Mouse (Mus musculus) limb, embryonic 12.5 days (tissue): ENCODE measurements around the gene Usp3. TPM values are rescaled to one million over a fixed set of nuclear protein-coding genes. Genes with fewer than 3 reads are reported as not detected.

Experiments used
- ATAC-seq: fragments of 200-750 bp; cut with Nextera tagmentation; 2 replicates; pipeline ENCODE4 v1.8.0; 2017; ENCODE audit warnings: low read depth, moderate TSS enrichment; ENCODE audit not compliant: insufficient number of reproducible peaks, insufficient read depth, low FRiP score, low TSS enrichment
- H3K27ac ChIP-seq: fragments of 300-500 bp; sonication (generic); 2 replicates; pipeline ENCODE4 v1.5.1; 2016; ENCODE audit warnings: mild to moderate bottlenecking, moderate library complexity
- H3K27me3 ChIP-seq: fragments of 300-500 bp; sonication (generic); 2 replicates; pipeline ENCODE4 v1.6.1; 2016; ENCODE audit warnings: mild to moderate bottlenecking, moderate library complexity
- H3K36me3 ChIP-seq: fragments of 300-500 bp; sonication (generic); 2 replicates; pipeline ENCODE4 v1.6.1; 2016; ENCODE audit warnings: mild to moderate bottlenecking, moderate library complexity
- H3K4me1 ChIP-seq: fragments of 300-500 bp; sonication (generic); replicated peaks from 2 replicates; pipeline ENCODE4 v1.6.1; 2016
- H3K4me2 ChIP-seq: fragments of 300-500 bp; sonication (generic); 2 replicates; pipeline ENCODE4 v1.6.1; 2016; ENCODE audit warnings: mild to moderate bottlenecking, moderate library complexity
- H3K4me3 ChIP-seq: fragments of 300-500 bp; sonication (generic); replicated peaks from 2 replicates; pipeline ENCODE4 v1.5.1; 2016; ENCODE audit warnings: mild to moderate bottlenecking
- H3K9ac ChIP-seq: fragments of 300-500 bp; sonication (generic); replicated peaks from 2 replicates; pipeline ENCODE4 v1.6.1; 2016; ENCODE audit warnings: mild to moderate bottlenecking, moderate library complexity
- H3K9me3 ChIP-seq: fragments of 300-500 bp; sonication (generic); 2 replicates; pipeline ENCODE4 v1.6.1; 2016; ENCODE audit warnings: mild to moderate bottlenecking, moderate library complexity
- WGBS: fragments of 180-500 bp; shearing (Covaris S2); methylation state at CpG from one replicate; pipeline ENCODE4 v1.1.7; 2016; 5-methylcytosine and 5-hydroxymethylcytosine counted together
- polyA plus RNA-seq: library from polyadenylated mRNA; unstranded; fragments of >200 nt; fragmentation: Nextera tagmentation; extraction: Ambion mirVana; gene quantifications from 2 replicates; pipeline ENCODE4 v1.2.1, GENCODE M21; 2016

Usp3 gene
- polyA plus RNA-seq, 1 experiment from 2014 or later: 88.4 TPM

- no peak overlapping the region for H3K4me3 ChIP-seq
- ATAC-seq: no peak
- WGBS: 78% methylated on average over 1 of the region's 1 CpGs
- no peaks in the 10 kb centered on the region for H3K9me3 ChIP-seq
- no peaks in the 10 kb centered on the region for H3K36me3 ChIP-seq
- H3K9ac ChIP-seq: no peak overlapping the region
- 0 out of 2 replicates have a peak, but pooled peaks cover 4% of the 10 kb centered on the region for H3K27me3 ChIP-seq
- H3K4me1 ChIP-seq: peaks cover 20% of the 10 kb centered on the region
- H3K27ac ChIP-seq: no peak overlapping the region
- H3K4me2 ChIP-seq: no peak overlapping the region
Measured at GRCm38 (mm10) chr9:66603907-66604306, 11.0 kb upstream of the Usp3 start.

DNA sequence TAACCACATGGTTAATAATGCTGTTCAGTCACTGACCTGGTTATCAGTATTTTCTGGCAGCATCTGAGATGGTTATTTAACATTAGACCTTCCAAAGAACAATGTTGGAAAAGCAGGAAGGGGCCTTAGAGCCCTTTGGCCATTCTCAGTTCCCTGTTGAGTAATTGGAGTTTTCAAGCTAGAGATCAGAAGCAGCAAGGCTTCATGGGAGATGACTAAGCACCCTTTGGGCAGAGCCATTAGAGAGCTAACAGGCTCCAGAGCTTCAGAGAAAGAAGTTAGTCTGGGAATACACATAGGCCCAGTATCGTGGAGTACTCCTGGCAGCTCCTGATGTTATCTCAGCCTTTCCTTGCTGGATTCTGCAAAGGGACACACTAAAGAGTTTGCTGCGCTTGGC lies 8.1 kb upstream of the Usp3 start:
- no peaks in the 10 kb centered on the region for H3K36me3 ChIP-seq
- H3K27ac ChIP-seq: no peak overlapping the region
- no peak overlapping the region for H3K4me3 ChIP-seq
- 60% methylated on average over 2 of the region's 2 CpGs for WGBS
- peaks cover 24% of the 10 kb centered on the region for H3K4me1 ChIP-seq
- H3K4me2 ChIP-seq: no peak overlapping the region
- 0 out of 2 replicates have a peak, but pooled peaks cover 5% of the 10 kb centered on the region for H3K27me3 ChIP-seq
- no peak for ATAC-seq
- H3K9me3 ChIP-seq: no peaks in the 10 kb centered on the region
- H3K9ac ChIP-seq: no peak overlapping the region

DNA sequence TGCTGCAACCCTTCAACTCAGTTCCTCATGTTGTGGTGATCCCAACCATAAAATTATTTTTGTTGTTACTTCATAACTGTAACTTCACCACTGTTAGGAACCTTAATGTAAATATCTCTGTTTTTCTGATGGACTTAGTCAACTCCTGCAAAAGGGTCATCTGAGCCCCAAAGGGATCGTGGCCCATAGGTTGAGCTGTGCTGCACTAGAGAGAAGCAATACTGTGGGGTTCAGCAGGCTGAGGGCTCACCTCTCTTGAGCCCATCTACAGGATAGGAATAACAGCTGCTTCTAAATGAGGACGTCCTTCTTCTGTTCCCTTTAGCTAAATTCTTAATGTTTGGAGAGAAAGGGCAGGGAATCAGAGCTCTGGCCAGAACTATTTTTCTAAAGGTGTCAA lies 7.6 kb upstream of the Usp3 start:
- no peak for ATAC-seq
- Histone ChIP-seq H3K36me3 (no peaks in the 10 kb centered on the region), H3K9me3 (no peaks in the 10 kb centered on the region), H3K4me2 (no peak overlapping the region), H3K4me3 (no peak overlapping the region), H3K4me1 (peaks cover 26% of the 10 kb centered on the region), H3K27ac (no peak overlapping the region), H3K9ac (no peak overlapping the region), H3K27me3 (0 out of 2 replicates have a peak, but pooled peaks cover 4% of the 10 kb centered on the region)
- 75% methylated on average over 2 of the region's 2 CpGs for WGBS

DNA sequence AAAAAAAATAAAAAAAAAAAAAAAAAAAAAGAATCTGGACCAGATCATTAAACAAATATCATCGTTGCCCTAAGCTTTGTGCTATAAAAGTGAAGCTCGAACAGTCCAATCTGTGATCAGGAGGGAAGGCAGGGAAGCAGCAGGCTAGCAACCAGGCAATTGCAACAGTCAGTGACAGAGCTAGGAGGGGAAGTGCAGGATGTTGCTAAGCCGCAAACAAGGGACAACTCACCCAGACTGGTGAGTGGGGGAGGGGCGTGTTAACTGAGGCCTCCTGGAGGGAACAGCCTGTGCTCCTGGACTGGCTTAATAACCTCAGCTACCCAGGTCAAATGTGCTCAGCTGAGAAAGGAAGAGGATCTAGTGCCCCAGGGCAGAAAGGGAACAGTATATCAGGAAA lies 6.6 kb upstream of the Usp3 start:
- Histone ChIP-seq H3K4me3 (no peak overlapping the region), H3K4me2 (no peak overlapping the region), H3K9me3 (no peaks in the 10 kb centered on the region), H3K4me1 (peaks cover 35% of the 10 kb centered on the region), H3K36me3 (no peaks in the 10 kb centered on the region), H3K9ac (no peak overlapping the region), H3K27me3 (0 out of 2 replicates have a peak, but pooled peaks cover 4% of the 10 kb centered on the region), H3K27ac (no peak overlapping the region)
- 4% methylated on average over 4 of the region's 4 CpGs for WGBS
- no peak for ATAC-seq

- ATAC-seq: no peak
- peaks cover 43% of the 10 kb centered on the region for H3K4me1 ChIP-seq
- no peak overlapping the region for H3K4me2 ChIP-seq
- WGBS: 58% methylated on average over 5 of the region's 5 CpGs
- H3K27ac ChIP-seq: no peak overlapping the region
- 0 out of 2 replicates have a peak, but pooled peaks cover 4% of the 10 kb centered on the region for H3K27me3 ChIP-seq
- H3K4me3 ChIP-seq: no peak overlapping the region
- H3K9ac ChIP-seq: no peak overlapping the region
- H3K36me3 ChIP-seq: no peaks in the 10 kb centered on the region
- H3K9me3 ChIP-seq: no peaks in the 10 kb centered on the region
Measured at GRCm38 (mm10) chr9:66598636-66599035, 5.7 kb upstream of the Usp3 start.

- H3K4me2 ChIP-seq: peak overlapping the region; percentile 23; the same call in 1 of the 2 replicates
- H3K4me3 ChIP-seq: no peak overlapping the region
- H3K36me3 ChIP-seq: no peaks in the 10 kb centered on the region
- ATAC-seq: no peak
- H3K9ac ChIP-seq: no peak overlapping the region
- H3K4me1 ChIP-seq: peaks cover 46% of the 10 kb centered on the region
- H3K27me3 ChIP-seq: 0 out of 2 replicates have a peak, but pooled peaks cover 4% of the 10 kb centered on the region
- no peak overlapping the region for H3K27ac ChIP-seq
- no peaks in the 10 kb centered on the region for H3K9me3 ChIP-seq
- 58% methylated on average over 7 of the region's 7 CpGs for WGBS
Measured at GRCm38 (mm10) chr9:66597480-66598215, 4.7 kb upstream of the Usp3 start.

DNA sequence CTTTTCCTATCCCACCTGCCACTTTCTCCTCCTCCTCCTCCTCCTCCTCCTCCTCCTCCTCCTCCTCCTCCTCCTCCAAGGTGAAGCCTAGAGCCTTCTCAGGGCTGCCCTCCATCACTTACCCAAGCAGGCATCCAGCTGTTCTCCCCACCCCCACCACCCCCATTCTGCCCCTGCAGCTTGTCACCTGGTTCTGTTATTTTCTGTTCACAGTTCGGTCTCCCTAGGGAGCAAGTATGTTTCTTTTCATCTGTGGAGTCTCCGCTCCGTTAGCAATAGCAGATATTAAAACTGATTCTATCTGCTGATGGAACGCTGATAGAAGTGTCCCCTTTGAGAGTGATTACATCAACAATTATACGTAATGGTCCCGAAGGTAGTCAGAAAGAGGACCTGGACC lies 4.1 kb upstream of the Usp3 start:
- Histone ChIP-seq H3K27ac (no peak overlapping the region), H3K4me3 (no peak overlapping the region), H3K4me2 (peak overlapping the region; percentile 23; the same call in 1 of the 2 replicates), H3K4me1 (peaks cover 46% of the 10 kb centered on the region), H3K36me3 (no peaks in the 10 kb centered on the region), H3K27me3 (0 out of 2 replicates have a peak, but pooled peaks cover 4% of the 10 kb centered on the region), H3K9ac (no peak overlapping the region), H3K9me3 (no peaks in the 10 kb centered on the region)
- ATAC-seq: no peak
- 14% methylated on average over 6 of the region's 6 CpGs for WGBS

- Histone ChIP-seq H3K4me3 (no peak overlapping the region), H3K9me3 (no peaks in the 10 kb centered on the region), H3K36me3 (no peaks in the 10 kb centered on the region), H3K9ac (no peak overlapping the region), H3K4me1 (peaks cover 51% of the 10 kb centered on the region), H3K27ac (peak overlapping the region; percentile 85), H3K27me3 (0 out of 2 replicates have a peak, but pooled peaks cover 4% of the 10 kb centered on the region), H3K4me2 (peak overlapping the region; percentile 23)
- no peak for ATAC-seq
- WGBS: 18% methylated on average over 5 of the region's 5 CpGs
Measured at GRCm38 (mm10) chr9:66595722-66596675, 3.1 kb upstream of the Usp3 start.

DNA sequence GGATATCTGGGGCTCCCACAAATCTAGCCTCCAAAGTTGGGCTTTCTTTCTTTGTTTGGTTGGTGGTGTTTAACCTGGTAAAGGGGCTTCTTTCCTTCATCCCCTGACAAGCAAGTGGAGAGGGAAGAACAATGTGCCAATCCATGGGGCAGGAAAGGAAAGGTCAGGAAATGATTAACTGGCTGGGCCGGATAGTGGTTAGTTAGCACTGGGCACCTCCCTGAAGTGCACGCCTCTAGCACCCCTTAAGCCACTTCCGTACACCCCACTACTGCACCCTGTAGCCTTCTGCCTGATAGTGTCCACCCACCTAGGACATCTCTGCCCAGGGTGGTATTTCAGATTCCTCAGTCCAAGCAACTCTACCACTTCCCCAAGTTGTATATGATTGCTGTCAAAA lies 1.1 kb upstream of the Usp3 start:
- Histone ChIP-seq H3K36me3 (no peaks in the 10 kb centered on the region), H3K27ac (peak overlapping the region; percentile 45; the same call in 1 of the 2 replicates), H3K27me3 (0 out of 2 replicates have a peak, but pooled peaks cover 4% of the 10 kb centered on the region), H3K9me3 (no peaks in the 10 kb centered on the region), H3K9ac (no peak overlapping the region), H3K4me3 (no peak overlapping the region; the same call in 1 of the 2 replicates), H3K4me1 (peaks cover 57% of the 10 kb centered on the region), H3K4me2 (peak overlapping the region; percentile 71)
- ATAC-seq: no peak
- WGBS: 59% methylated on average over 3 of the region's 3 CpGs

GRCm38 (mm10) chr9:66593613-66593969 lies 649 bp upstream of the Usp3 start:
- ATAC-seq: no peak
- Histone ChIP-seq H3K4me2 (peak overlapping the region; percentile 71), H3K27ac (peak overlapping the region; percentile 96), H3K36me3 (no peaks in the 10 kb centered on the region), H3K9me3 (no peaks in the 10 kb centered on the region), H3K4me3 (peak overlapping the region; percentile 93), H3K9ac (peak overlapping the region; percentile 99), H3K27me3 (0 out of 2 replicates have a peak, but pooled peaks cover 4% of the 10 kb centered on the region), H3K4me1 (peaks cover 62% of the 10 kb centered on the region)
- 3% methylated on average over 12 of the region's 12 CpGs for WGBS
